Mouse (Mus musculus): ENCODE data around the gene Pde1c.
"Not testable (repeated sequence)": the region's sequence is repeated elsewhere in the genome, so short reads cannot be mapped to it uniquely, and the experiment has no call there.

The Pde1c gene

DNA sequence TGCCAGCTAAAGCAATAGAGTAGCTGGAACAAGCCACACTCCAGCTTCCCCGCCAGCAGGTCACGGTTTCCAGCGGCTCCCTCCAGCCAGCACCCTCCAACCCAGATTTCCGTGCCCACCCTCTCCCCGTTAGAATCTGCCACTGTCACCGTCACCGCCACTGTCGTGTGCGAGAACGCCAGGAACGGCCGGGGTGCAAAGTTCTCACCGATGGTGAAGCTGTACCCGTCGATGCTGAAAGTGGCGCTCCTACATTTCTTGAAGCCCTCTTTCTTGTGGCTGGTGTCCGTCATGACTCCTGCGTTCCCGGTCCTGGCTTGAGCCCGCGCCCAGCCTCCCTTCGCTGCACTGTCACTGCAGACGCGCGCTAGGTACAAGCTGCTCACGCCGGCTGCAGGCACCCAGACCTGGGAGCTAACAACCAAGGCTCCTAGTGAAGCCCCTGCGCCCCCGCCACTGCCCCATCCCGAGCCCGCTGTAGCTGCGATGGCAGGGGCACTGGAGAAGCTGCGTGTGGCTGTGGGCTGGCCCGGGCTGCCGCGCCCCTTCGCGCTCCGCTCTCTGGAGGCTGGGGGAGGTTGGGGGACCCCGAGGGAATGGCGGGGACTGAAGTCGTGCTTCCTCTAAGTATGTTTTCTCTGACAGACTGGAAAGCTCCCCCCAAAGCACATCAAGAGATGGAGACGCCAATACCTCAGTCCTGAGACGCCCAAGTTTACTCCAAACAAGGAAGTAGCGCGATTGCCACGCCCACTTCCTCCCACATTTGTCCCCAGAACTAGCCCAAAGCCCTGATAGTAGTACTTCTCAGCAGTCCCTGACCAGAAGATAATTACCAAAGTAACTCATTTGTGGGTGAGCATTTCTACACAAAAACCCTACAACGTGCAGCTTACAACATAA lies at the start of gene Pde1c:
TSS of gene Pde1c (minus strand) at position 634 of the 903 bp plus-strand sequence.
- no peak for DNase-seq

- no peak for DNase-seq
These were observed 48.2 kb upstream of the Pde1c start for GRCm38 (mm10) chr6:56616982-56617613.

- no peak for DNase-seq
These were observed 47.5 kb upstream of the Pde1c start for GRCm38 (mm10) chr6:56616228-56616981.

DNA sequence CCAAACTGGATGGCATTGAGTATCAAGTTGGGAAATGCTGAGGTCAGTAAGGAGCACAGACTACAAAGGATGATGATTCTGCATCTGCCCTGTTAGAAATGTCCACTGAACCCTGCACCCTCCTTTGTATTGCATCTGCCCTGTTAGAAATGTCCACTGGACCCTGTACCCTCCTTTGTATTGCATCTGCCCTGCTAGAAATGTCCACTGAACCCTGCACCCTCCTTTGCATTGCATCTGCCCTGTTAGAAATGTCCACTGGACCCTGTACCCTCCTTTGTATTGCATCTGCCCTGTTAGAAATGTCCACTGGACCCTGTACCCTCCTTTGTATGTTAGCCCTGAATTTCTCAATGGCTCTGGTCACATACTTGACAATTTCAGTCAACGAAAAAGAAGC lies 40.6 kb upstream of the Pde1c start:
- DNase-seq = not testable (repeated sequence)

GRCm38 (mm10) chr6:56608277-56608676 lies 39.4 kb upstream of the Pde1c start:
- DNase-seq = peak; percentile 52

GRCm38 (mm10) chr6:56579568-56579967 lies 10.7 kb upstream of the Pde1c start:
- DNase-seq = no peak

GRCm38 (mm10) chr6:56560891-56561290 lies 8.0 kb downstream of the Pde1c start:
- DNase-seq = no peak

GRCm38 (mm10) chr6:56560474-56560888 lies 8.4 kb downstream of the Pde1c start:
- DNase-seq = peak; percentile 41

DNA sequence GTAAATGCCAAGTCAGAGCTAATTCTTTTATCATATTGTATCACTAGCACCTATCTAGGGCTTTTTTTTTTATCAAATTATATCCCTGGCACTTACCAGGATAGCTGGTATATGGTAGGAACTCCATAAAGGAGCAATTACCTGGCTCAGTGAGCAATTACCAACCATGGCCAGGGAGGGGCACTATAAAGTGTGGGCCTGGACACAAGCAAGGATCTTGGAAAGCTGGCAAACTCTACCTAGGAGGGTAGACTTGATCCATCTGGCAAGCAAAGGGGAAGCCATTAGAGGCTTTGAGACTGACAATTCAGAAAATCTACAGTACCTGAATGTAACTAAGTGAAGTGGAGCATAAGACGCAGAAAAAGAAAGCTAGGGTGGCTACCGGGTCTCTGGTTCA lies 10.2 kb downstream of the Pde1c start:
- no peak for DNase-seq

DNA sequence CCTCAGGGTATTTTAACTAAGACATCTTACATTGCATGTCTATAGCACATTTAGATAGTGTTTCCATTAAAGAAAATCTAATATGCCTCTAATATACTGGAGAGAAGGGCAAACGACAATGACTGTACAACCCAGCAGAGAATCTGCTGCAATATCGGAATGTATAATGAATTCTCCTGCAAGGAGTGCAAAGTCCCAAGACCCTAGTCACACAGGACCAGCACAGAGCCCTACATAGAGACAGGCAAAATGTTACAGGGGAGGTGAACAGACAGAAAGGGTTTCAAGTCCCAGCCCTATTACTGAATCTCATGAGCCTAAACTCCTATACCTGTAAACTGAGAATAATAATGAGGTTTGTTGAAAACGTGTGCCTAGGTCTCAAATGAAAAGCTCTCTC lies 13.1 kb downstream of the Pde1c start:
- no peak for DNase-seq

- DNase-seq = peak; percentile 7
These were observed 13.5 kb downstream of the Pde1c start for GRCm38 (mm10) chr6:56555382-56555781.

DNA sequence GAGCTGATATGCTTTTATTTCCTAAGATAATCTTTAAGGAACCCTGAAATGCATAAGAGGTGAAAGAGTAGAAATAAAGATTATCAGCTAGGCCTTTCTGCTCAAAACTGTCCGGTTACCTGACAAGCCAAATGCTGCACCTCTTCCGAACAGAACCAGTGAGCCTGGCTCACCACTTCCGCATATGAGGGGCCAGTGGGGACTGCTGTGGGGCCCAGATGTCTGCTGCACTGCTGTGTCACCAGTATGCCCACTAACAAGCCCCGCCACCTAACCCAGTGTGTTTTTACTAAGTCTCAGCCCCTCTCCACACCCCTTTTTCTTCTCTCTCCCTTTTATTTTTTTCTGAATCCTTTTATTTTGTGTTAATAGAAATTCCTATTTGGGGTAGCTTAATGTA lies 17.9 kb downstream of the Pde1c start:
- DNase-seq = no peak

GRCm38 (mm10) chr6:56540247-56540646 lies 28.7 kb downstream of the Pde1c start:
- DNase-seq = no peak

DNA sequence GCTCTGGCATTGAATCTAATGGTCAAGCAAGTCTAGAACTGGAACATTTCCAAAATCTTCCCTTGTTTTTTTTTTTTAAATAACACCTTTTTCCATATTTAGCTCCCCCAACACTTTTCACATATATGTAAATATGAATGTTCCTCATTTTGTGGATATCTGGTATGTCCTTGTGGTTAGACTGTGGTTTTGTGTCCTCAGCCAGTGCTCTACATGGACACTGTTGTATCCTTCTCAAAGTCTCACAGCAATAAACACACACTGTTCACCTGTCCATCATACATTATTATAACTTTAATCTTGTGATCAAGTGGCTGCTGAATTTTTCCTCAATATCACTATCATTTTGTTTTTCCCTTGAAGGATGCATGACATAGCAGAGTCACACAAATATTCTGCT lies 34.2 kb downstream of the Pde1c start:
- no peak for DNase-seq

GRCm38 (mm10) chr6:56532257-56532656 lies 36.6 kb downstream of the Pde1c start:
- no peak for DNase-seq

DNA sequence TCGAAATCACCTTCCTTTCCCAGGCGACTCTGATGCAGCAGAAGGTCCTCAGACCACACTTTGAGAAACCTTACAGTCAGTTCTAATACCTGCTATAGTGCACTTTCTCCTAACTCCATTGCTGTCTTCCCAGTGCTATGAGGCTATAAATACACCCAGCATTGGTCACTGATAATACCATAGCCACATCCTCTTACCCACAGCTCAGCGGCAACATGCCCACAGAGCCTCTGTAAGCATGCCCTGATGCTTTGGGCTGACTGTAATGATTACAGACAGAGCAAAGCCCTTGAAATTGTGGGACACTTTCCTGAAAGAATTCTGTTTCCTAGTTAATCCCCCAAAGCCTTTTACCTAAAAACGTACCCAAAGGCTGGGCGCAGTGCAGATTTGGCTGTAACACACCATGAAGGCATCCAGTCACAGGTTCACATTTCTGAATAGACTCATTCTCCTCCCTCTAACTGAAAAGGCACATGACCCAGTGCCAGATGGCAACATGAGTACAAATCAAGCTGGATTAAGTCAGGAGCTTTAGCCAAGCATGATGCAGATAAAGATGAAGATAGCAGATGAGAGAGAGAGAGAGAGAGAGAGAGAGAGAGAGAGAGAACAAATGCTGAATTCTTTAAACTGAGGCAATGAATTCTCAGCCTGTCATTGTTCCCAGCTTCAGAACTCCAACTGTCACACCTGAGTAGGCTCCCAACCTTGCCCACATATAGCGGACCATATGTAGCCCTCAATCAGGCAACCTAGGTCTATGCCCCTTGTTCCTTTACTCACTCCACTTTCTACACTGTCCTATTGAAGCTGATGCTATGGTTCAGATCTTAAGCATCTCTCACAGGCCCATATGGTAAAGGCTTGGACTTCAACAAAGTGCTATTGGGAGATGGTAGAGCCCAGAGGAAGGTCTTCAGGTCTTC lies 44.7 kb downstream of the Pde1c start:
- peak; percentile 9 for DNase-seq

GRCm38 (mm10) chr6:56489161-56489560 lies 79.7 kb downstream of the Pde1c start:
- DNase-seq = no peak

GRCm38 (mm10) chr6:56485078-56485477 lies 83.8 kb downstream of the Pde1c start:
- no peak for DNase-seq

GRCm38 (mm10) chr6:56480914-56481482 lies 87.9 kb downstream of the Pde1c start:
- DNase-seq = peak; percentile 8

DNA sequence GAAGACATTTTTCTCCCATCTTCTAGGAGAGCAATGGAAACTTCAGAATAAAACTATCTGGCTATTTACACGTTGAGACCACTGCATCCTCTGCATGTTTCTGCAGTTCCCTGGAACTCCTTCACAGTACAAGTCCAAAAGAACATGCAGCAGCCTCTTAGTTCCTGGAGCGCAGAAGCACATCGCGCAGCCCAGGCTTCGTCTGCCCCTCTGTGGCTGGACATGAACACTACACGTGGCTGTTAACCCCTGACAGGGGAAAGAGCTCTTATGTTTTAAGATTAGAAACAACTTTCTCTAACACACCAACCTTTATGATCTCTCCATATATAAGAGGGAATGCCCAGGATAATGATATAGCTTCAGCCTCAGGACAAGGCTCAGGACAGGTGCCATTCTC lies 92.3 kb downstream of the Pde1c start:
- peak; percentile 9 for DNase-seq

GRCm38 (mm10) chr6:56458098-56458497 lies 110.8 kb downstream of the Pde1c start:
- no peak for DNase-seq

DNA sequence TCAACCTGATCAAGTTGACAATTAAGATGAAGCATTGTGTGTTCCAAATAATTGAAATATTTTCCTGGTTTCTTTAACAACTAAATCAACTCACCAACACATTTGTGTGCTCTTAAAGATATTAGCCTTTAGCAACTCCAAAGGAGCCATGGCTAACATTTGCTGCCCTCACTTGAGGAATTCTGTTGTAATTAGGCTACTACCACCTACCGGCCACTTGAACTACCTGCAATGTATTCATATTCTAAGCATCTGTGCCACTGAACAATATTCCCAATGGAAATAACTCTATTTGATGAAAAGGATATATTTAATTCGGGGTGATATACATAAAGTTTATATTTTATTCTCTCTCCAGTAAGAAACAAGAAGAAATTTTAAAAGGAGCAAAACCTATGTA lies 121.0 kb downstream of the Pde1c start:
- no peak for DNase-seq
